Mouse (Mus musculus): ENCODE data around the gene Trpv5.

Gene Trpv5

DNA sequence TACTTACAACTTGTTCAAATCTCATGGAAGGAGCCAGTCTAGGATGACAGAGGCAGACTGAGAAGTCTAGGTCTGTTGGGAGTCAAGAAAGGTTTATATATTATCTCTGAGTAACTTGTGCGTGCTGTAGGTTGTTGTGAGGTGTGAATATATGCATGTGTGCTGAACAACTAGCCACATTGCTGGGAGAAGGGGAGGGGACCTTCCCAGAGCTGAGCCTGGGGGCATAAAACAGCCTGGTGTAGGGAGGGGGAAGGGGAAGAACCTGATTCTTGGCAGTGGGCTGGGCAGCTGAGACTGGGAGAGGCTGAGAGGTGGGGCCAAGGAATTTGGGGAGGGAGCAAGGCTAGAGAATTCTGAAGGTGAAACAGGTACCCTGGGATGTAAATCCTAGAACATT is at the start of gene Trpv5:
TSS of gene Trpv5 (minus strand) at position 101 of the 400 bp plus-strand sequence.
- no peak for DNase-seq

DNA sequence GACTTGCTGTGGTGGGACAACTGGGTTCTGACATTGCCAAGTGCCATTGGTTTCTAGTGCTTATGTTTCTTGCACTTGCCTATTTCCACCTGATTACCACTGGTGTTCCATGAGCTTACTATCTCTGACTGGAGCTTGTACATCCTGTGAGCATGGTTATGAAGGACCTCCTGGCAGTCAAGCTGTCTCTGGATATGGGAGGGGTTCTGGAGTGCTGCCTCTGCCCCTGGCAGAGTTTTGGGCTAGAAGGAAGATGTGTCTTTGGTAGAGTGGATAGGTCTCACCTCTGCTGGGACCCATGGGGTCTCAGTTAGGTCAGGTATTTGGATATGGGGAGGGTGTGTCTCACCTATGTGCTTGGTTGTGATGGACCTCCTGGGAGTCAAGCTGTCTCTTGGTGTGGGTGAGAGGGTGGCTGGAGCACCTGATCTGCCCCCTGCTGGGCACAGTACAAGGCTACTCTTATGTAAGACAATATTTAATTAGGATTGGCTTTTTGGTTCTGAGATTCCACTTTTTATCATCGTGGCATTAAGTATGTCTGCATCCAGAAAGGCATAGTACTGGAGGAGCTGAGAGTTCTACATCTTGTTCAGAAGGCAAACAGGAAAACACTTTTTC is 47.5 kb upstream of the Trpv5 start:
- DNase-seq: peak; percentile 68

- DNase-seq: no peak
Observed at GRCm38 (mm10) chr6:41721430-41721829, 40.9 kb upstream of the Trpv5 start.

DNA sequence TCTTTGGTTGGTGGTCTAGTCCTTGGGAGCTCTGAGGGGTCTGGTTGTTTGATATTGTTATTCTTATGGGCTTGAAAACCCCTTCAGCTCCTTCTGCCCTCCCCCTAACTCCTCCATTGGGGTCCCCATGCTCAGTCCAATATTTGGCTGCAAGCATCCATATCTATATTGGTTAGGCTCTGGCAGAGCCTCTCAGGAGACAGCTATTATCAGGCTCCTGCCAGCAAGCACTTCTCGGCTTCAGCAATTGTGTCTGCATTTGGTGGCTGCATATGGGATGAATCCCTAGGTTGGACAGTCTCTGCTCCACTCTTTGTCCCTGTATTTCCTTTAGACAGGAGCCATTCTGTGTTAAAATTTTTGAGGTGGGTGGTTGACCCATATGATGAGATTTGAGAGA is 29.7 kb upstream of the Trpv5 start:
- no peak for DNase-seq

DNA sequence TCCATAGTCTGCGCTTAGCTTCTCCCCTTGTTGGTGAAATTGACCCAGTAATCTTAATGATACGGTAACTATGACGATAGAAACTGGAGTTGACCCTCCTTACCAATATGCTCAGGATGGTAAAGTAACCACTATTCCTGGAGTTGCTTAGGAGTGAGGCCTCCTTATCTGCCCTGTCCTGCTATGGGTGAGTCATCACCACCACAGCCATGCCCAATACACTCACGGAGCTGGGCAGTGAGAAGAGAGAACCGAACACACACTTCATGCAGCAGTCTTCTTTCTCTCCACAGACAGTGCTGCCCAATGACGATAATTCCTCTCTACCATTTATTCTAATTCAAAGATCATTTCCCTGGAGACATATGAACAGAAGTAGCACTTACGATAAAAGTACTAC is 25.7 kb upstream of the Trpv5 start:
- no peak for DNase-seq

- no peak for DNase-seq
Observed at GRCm38 (mm10) chr6:41704123-41704522, 23.6 kb upstream of the Trpv5 start, which contains the start of gene Kel. Gene Kel, minus strand, starts transcription at chr6:41704339.

GRCm38 (mm10) chr6:41702928-41703327 is 22.4 kb upstream of the Trpv5 start:
- peak; percentile 78 for DNase-seq

DNA sequence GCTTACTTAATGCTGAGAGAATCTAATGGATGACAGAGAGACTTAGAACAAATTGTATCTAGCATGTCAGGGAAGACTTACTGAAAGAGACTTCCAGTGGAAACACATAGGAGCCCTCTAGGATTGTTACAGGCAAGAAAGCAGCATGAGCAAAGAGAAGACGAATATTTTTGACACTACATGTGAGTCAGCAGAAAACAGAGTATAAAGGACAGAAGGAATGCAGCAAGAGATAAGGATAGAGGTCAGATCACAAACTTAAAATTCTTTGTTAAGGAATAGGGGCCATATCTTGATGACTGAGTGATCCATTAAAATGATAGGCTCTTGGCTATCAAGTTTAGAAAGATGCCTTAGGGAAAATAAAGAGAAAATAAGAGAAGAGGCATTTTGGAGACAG is 20.7 kb upstream of the Trpv5 start:
- no peak for DNase-seq

- DNase-seq: no peak
Observed at GRCm38 (mm10) chr6:41694407-41694806, 13.8 kb upstream of the Trpv5 start.

DNA sequence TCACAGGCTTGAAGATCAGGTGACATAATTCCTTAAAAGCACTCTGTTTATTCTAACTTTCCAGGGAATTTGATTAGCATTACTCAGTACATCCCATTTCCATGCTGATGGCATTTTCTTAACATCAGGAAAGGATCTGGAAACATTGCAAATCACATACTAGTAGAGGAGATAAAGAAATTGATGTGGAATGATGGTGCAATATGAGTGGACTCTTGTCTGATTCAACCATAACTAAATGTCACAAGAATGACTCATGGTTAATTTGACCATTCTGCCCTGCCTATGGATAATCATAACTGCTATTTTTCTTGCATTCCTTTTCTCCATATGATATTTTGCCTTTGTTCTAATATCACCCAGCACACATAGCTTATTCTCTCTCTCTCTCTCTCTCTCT is 11.6 kb upstream of the Trpv5 start:
- no peak for DNase-seq

DNA sequence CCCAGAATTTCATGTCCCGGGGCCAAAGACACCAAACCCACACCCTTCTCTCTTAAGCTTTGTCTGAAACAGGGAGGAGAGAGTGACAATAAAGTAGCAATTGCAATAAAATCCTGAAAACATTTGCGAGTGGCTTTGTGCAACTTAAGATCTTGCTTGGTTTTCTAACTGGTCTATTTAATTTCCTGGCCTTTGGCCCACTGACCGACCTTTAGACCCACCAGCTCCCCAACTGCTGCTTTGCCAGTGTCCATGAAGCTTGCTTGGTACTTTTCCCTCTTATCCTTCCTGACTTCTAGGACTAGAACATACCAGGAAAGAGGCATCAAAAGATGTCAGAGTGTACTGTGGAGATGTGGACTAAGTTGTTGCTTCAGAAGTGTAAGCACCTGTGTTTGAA is 5.0 kb upstream of the Trpv5 start:
- DNase-seq: no peak

DNA sequence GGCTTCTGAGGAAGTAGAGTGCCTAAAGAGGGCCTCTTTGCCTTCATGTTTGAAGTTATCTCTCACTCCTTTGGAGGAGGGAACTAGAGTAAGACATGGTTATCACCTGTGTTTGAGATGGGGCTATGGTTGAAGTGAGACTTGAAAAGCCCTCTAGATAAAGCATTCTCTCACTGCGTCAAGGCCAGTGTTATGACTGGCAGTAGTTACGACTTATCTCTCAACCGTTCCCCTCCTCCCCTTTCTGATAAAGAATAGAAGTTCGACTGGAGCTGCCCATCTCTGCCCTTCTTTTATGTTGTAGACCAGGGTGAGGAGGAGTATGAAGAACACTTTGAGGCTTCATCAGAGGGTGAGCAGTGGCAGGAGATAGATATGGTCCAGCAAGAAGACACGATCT is 4.3 kb upstream of the Trpv5 start:
- no peak for DNase-seq

GRCm38 (mm10) chr6:41684131-41684530 is 3.6 kb upstream of the Trpv5 start, which contains the start of gene Llcfc1:
Gene Llcfc1, plus strand, starts transcription at chr6:41684431.
- DNase-seq: no peak

DNA sequence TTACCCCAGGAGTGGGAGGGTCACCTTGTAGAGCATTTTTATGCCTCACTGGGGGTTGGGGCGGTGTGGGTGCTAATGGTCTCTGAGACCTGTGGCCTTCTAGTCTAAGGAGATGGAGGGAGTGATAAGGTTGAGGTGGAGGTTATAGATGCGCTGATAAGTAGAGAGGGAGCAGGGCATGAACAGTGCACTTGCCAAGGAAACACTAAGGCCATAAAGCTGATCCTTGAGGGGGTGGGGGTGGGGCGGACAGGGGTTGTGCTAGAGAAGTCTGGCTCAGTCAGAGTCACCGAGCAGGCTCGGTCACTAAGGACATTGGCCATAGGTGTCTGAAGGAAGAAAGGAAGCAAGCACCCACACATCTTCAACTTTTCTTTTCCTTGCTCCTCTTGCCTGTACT is 1.1 kb upstream of the Trpv5 start:
- DNase-seq: no peak

GRCm38 (mm10) chr6:41676530-41676929 is 4.0 kb downstream of the Trpv5 start:
- no peak for DNase-seq

DNA sequence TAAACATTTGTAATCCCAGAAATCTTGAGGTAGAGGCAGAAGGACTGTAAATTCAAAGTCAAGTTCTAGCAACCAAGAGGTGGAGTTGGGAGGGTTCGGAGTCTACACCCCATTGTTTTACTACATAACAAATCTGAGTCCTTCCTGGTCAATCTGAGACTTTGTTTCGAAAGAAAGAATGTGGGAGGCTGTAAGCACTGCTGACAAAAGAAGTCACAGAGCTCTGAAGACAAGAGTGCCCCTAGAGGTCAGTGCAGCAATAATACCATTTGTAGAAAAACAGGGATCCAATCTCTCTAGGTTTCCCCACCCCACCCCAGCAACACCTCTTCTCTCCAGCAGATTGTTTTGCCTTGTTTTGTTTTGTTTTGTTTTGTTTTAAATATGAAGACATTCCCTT is 18.2 kb downstream of the Trpv5 start:
- DNase-seq: peak; percentile 32

- no peak for DNase-seq
Observed at GRCm38 (mm10) chr6:41658487-41658886, 22.1 kb downstream of the Trpv5 start.

- DNase-seq: no peak
Observed at GRCm38 (mm10) chr6:41654648-41655047, 25.9 kb downstream of the Trpv5 start.

DNA sequence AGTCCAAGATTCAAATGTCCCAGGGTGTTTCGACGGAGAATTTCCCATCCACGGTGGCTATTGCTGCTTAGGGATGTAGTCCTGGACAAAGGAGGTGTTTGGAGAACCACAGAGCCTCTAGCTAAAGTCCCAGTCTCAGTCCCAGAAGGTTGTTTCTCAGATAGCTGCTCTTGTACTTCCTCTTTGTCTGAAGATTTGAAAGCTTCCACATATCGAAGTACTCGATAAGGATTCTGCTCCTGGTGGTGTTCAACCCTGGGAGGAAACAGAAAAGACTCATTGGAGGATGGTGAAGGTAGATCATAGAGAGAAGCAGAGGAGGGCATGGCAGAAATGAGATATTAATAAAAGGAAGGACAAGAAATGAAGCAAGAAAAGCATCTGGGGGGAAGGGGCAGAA is 27.4 kb downstream of the Trpv5 start:
- DNase-seq: no peak

DNA sequence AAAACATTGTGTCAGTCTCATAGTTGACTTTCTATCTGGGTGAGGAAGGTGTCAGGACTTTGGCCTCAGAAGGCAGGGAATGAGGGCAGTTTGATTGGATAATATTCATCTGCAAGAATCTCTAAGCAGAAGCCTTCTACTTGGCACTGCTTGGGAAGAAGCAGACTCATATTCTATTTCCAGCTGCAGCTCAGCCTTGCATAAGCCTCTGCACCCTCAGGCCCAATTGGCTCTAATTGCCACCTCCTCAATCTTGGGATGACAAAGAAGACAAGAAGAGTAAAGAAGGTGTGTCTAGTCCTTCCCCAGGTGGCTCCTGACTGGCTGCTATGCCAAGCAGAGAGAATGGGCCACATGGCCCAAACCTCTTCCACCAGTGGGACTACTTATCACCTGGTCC is 33.9 kb downstream of the Trpv5 start:
- no peak for DNase-seq

GRCm38 (mm10) chr6:41646220-41646619 is 34.3 kb downstream of the Trpv5 start:
- DNase-seq: no peak

GRCm38 (mm10) chr6:41643227-41643626 is 37.3 kb downstream of the Trpv5 start:
- no peak for DNase-seq

GRCm38 (mm10) chr6:41642765-41643164 is 37.8 kb downstream of the Trpv5 start:
- DNase-seq: no peak

DNA sequence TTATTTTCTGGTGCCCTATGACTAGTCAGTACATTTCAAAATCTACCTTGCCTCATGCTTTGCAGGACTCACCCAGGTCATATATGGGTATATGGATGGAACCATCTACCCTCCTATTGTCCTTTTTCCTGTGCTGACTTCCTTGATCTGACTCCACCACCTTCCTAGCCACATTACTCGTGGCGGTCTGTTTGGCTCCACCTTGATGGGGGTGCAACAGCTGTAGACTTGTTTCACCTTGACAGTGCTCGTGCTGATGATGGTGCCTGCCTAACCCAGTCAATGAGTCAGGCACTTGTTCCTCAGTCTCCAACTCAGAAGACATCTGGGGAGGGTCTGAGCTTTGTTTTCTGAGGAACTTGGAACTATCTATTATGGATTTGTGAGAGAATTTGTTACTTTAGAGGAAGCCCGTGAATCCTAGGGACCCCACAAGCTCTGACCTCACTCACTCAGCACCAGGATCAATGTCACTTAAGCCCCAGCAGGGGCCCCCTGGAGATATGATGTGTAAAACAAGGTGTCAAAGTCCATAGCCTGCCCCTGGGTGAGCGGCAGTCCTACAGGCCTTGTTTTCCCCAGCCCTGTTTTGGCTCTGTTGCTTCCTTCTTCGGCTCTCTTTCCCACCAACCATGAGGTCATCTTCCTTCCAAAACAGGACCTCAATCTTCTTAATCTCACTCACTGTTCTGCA is 39.2 kb downstream of the Trpv5 start:
- DNase-seq: no peak

- DNase-seq: no peak
Observed at GRCm38 (mm10) chr6:41640449-41640848, 40.1 kb downstream of the Trpv5 start.
